Mouse (Mus musculus) stomach, postnatal 0 days (tissue): ENCODE measurements at regions not wholly inside any gene's neighbourhood (a gene's known extent, or its start where the extent isn't known, plus 50 kb on each side); places are given as distances from the start of the nearest gene placed in this dataset.

Source experiments
- CTCF ChIP-seq: IDR thresholded peaks from 2 replicates; pipeline ENCODE4 v1.5.1; 2016; ENCODE audit warnings: antibody characterized with exemption, low read depth, mild to moderate bottlenecking, moderate library complexity
- EP300 ChIP-seq: optimal IDR thresholded peaks from 2 replicates; pipeline ENCODE3; 2016; ENCODE audit warnings: antibody characterized with exemption

DNA sequence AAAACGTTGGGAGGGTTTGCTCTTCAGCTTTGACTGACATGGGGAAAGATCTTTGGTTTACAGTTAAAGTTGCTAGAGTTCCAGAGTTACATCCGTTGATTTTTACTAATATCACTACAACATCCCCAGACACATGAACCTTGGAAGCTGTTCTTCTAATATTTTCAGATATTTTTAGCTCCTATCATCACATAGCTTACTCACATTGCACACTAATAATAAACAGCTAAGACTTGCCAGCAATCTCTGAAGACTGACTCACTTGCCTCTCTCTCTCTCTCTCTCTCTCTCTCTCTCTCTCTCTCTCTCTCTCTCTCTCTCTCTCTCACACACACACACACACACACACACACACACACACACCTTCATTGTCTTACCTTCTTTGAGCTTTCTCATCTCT lies 654.0 kb upstream of the Pou3f3 start:
- TF ChIP-seq CTCF: no peak
- TF ChIP-seq EP300: no peak
